Mouse (Mus musculus) heart, adult 2 months (tissue): ENCODE measurements around the gene Fat3.

Experiments
- CTCF ChIP-seq: fragments of 200-600 bp; IDR thresholded peaks from 2 replicates; pipeline ENCODE4 v1.8.1; 2022; ENCODE audit warnings: antibody characterized with exemption, mild to moderate bottlenecking, moderate library complexity
- EP300 ChIP-seq: fragments of 200-500 bp; IDR thresholded peaks from 2 replicates; pipeline ENCODE4 v1.6.1; 2011; ENCODE audit warnings: low read depth, low read length, control low read depth; ENCODE audit not compliant: insufficient read depth
- POLR2A ChIP-seq: fragments of 200-500 bp; IDR thresholded peaks from 2 replicates; pipeline ENCODE4 v1.6.1; 2011; ENCODE audit warnings: mild to moderate bottlenecking, low read depth, low read length, control low read depth; ENCODE audit not compliant: insufficient read depth

GRCm38 (mm10) chr9:15964198-15964597, 536.9 kb downstream of the Fat3 start:
- TF ChIP-seq POLR2A (no peak), EP300 (no peak), CTCF (no peak)
